Mouse (Mus musculus): Measurements from ENCODE around the gene Pon3.

- TF ChIP-seq CTCF (IDR thresholded peaks at IDR 0.05; ENCODE audit: low read depth, low read length) = no peak
- no peak for TF ChIP-seq TAL1 (conservative IDR thresholded peaks at IDR 0.05; ENCODE audit: low read depth, low read length)
- no peak for TF ChIP-seq GATA2 (IDR thresholded peaks at IDR 0.05; ENCODE audit: borderline replicate concordance, low read depth, low read length)
Observed at GRCm38 (mm10) chr6:5188938-5189337, 67.1 kb downstream of the Pon3 start.
